Mouse (Mus musculus) forebrain, embryonic 11.5 days (tissue): Measurements from ENCODE around the gene Zfand6. TPM values are rescaled to one million over a fixed set of nuclear protein-coding genes. Genes with fewer than 3 reads are reported as not detected.

Experiments
- ATAC-seq: fragments of 200-750 bp; cut with Nextera tagmentation; replicated peaks from 2 replicates; pipeline ENCODE4 v1.8.0; 2017; ENCODE audit warnings: moderate TSS enrichment; ENCODE audit not compliant: low FRiP score
- DNase-seq: peaks from one replicate; pipeline ENCODE4 v3.0.0-alpha.2; 2017; ENCODE audit warnings: low spot score
- H3K27ac ChIP-seq: fragments of 300-500 bp; sonication (generic); 2 replicates; pipeline ENCODE4 v1.5.1; 2014; ENCODE audit warnings: low read depth, low read length
- H3K27me3 ChIP-seq: fragments of 300-500 bp; sonication (generic); 2 replicates; pipeline ENCODE4 v1.6.1; 2014; ENCODE audit warnings: mild to moderate bottlenecking, low read length, mixed read lengths; ENCODE audit not compliant: control insufficient read depth, insufficient read depth
- H3K36me3 ChIP-seq: fragments of 300-500 bp; sonication (generic); 2 replicates; pipeline ENCODE4 v1.6.1; 2014; ENCODE audit warnings: mild to moderate bottlenecking, low read length, moderate library complexity, mixed read lengths; ENCODE audit not compliant: control insufficient read depth, insufficient read depth
- H3K4me1 ChIP-seq: fragments of 300-500 bp; sonication (generic); replicated peaks from 2 replicates; pipeline ENCODE4 v1.6.1; 2014; ENCODE audit warnings: low read length, mixed read lengths; ENCODE audit not compliant: control insufficient read depth, insufficient read depth
- H3K4me2 ChIP-seq: fragments of 300-500 bp; sonication (generic); 2 replicates; pipeline ENCODE4 v1.6.1; 2014; ENCODE audit warnings: low read depth, mild to moderate bottlenecking, low read length, moderate library complexity, mixed read lengths; ENCODE audit not compliant: severe bottlenecking
- H3K4me3 ChIP-seq: fragments of 300-500 bp; sonication (generic); 2 replicates; pipeline ENCODE4 v1.5.1; 2014; ENCODE audit warnings: low read depth, low read length
- H3K9ac ChIP-seq: fragments of 300-500 bp; sonication (generic); 2 replicates; pipeline ENCODE4 v1.6.1; 2014; ENCODE audit warnings: low read length
- H3K9me3 ChIP-seq: fragments of 300-500 bp; sonication (generic); 2 replicates; pipeline ENCODE4 v1.6.1; 2016; ENCODE audit warnings: low read length, mixed read lengths; ENCODE audit not compliant: control insufficient read depth
- WGBS: fragments of 180-500 bp; shearing (Covaris S2); extraction: QIAGEN DNeasy Blood & Tissue Kit; methylation state at CpG from one replicate; pipeline ENCODE4 v1.1.7; 2014; 5-methylcytosine and 5-hydroxymethylcytosine counted together
- polyA plus RNA-seq: library from polyadenylated mRNA; unstranded; fragments of >200 nt; fragmentation: Nextera tagmentation; extraction: Ambion mirVana; gene quantifications from 2 replicates; pipeline ENCODE4 v1.2.1, GENCODE M21; 2014

The Zfand6 gene
- polyA plus RNA-seq, 1 experiment from 2014 or later, result 208 TPM

- no peaks in the 10 kb centered on the region for H3K27me3 ChIP-seq
- no peak overlapping the region for H3K27ac ChIP-seq
- H3K4me2 ChIP-seq, result no peak overlapping the region
- H3K9ac ChIP-seq, result no peak overlapping the region
- WGBS, result 86% methylated on average over 6 of the region's 6 CpGs
- no peaks in the 10 kb centered on the region for H3K9me3 ChIP-seq
- H3K4me1 ChIP-seq, result no peaks in the 10 kb centered on the region
- DNase-seq (no peak), ATAC-seq (no peak)
- H3K36me3 ChIP-seq, result no peaks in the 10 kb centered on the region
- H3K4me3 ChIP-seq, result no peak overlapping the region
These were observed 46.3 kb downstream of the Zfand6 start for GRCm38 (mm10) chr7:84643270-84643998.

- H3K36me3 ChIP-seq, result no peaks in the 10 kb centered on the region
- H3K4me2 ChIP-seq, result no peak overlapping the region
- H3K4me3 ChIP-seq, result no peak overlapping the region
- ATAC-seq (no peak), DNase-seq (no peak)
- no peak overlapping the region for H3K27ac ChIP-seq
- H3K4me1 ChIP-seq, result no peaks in the 10 kb centered on the region
- H3K9me3 ChIP-seq, result no peaks in the 10 kb centered on the region
- H3K9ac ChIP-seq, result no peak overlapping the region
- 88% methylated on average over 6 of the region's 6 CpGs for WGBS
- H3K27me3 ChIP-seq, result no peaks in the 10 kb centered on the region
These were observed 47.4 kb downstream of the Zfand6 start for GRCm38 (mm10) chr7:84642159-84642928.

GRCm38 (mm10) chr7:84636939-84637338 is 52.8 kb downstream of the Zfand6 start:
- H3K4me1 ChIP-seq, result no peaks in the 10 kb centered on the region
- H3K27me3 ChIP-seq, result no peaks in the 10 kb centered on the region
- no peaks in the 10 kb centered on the region for H3K9me3 ChIP-seq
- ATAC-seq, result no peak
- H3K36me3 ChIP-seq, result no peaks in the 10 kb centered on the region
- DNase-seq, result no peak
- H3K27ac ChIP-seq, result no peak overlapping the region
- H3K4me3 ChIP-seq, result no peak overlapping the region
- H3K4me2 ChIP-seq, result no peak overlapping the region
- H3K9ac ChIP-seq, result no peak overlapping the region

- DNase-seq (no peak), ATAC-seq (no peak)
- no peak overlapping the region for H3K27ac ChIP-seq
- no peak overlapping the region for H3K4me2 ChIP-seq
- H3K9ac ChIP-seq, result no peak overlapping the region
- H3K9me3 ChIP-seq, result no peaks in the 10 kb centered on the region
- H3K4me3 ChIP-seq, result no peak overlapping the region
- H3K4me1 ChIP-seq, result no peaks in the 10 kb centered on the region
- 88% methylated on average over 3 of the region's 3 CpGs for WGBS
- no peaks in the 10 kb centered on the region for H3K36me3 ChIP-seq
- no peaks in the 10 kb centered on the region for H3K27me3 ChIP-seq
These were observed 57.9 kb downstream of the Zfand6 start for GRCm38 (mm10) chr7:84631878-84632277.

- H3K9me3 ChIP-seq, result no peaks in the 10 kb centered on the region
- H3K27me3 ChIP-seq, result no peaks in the 10 kb centered on the region
- ATAC-seq, result no peak
- no peak overlapping the region for H3K27ac ChIP-seq
- no peak for DNase-seq
- H3K36me3 ChIP-seq, result peaks cover 3% of the 10 kb centered on the region; the same call in 1 of the 2 replicates
- 94% methylated on average over 4 of the region's 4 CpGs for WGBS
- no peak overlapping the region for H3K4me2 ChIP-seq
- H3K9ac ChIP-seq, result no peak overlapping the region
- H3K4me1 ChIP-seq, result no peaks in the 10 kb centered on the region
- no peak overlapping the region for H3K4me3 ChIP-seq
These were observed 66.0 kb downstream of the Zfand6 start for GRCm38 (mm10) chr7:84623718-84624117.

- peaks cover 3% of the 10 kb centered on the region; the same call in 1 of the 2 replicates for H3K36me3 ChIP-seq
These were observed 68.8 kb downstream of the Zfand6 start for GRCm38 (mm10) chr7:84620956-84621355.

GRCm38 (mm10) chr7:84618951-84619350 is 70.8 kb downstream of the Zfand6 start:
- H3K9me3 ChIP-seq, result no peaks in the 10 kb centered on the region
- no peaks in the 10 kb centered on the region for H3K27me3 ChIP-seq
- no peak overlapping the region for H3K27ac ChIP-seq
- peaks cover 3% of the 10 kb centered on the region; the same call in 1 of the 2 replicates for H3K36me3 ChIP-seq
- WGBS, result 91% methylated on average over 2 of the region's 2 CpGs
- H3K4me3 ChIP-seq, result no peak overlapping the region
- no peak overlapping the region for H3K9ac ChIP-seq
- DNase-seq (no peak), ATAC-seq (no peak)
- no peak overlapping the region for H3K4me2 ChIP-seq
- no peaks in the 10 kb centered on the region for H3K4me1 ChIP-seq

More at GRCm38 (mm10) chr7:84620956-84621355, 68.8 kb downstream of the Zfand6 start:
- H3K27ac ChIP-seq, result no peak overlapping the region
- ATAC-seq, result no peak
- no peak overlapping the region for H3K4me3 ChIP-seq
- no peak for DNase-seq
- no peaks in the 10 kb centered on the region for H3K9me3 ChIP-seq
- H3K9ac ChIP-seq, result no peak overlapping the region
- no peaks in the 10 kb centered on the region for H3K4me1 ChIP-seq
- H3K4me2 ChIP-seq, result no peak overlapping the region
- H3K27me3 ChIP-seq, result no peaks in the 10 kb centered on the region
- 97% methylated on average over 3 of the region's 3 CpGs for whole genome bisulfite sequencing

GRCm38 (mm10) chr7:84612445-84612844 is 77.3 kb downstream of the Zfand6 start:
- no peaks in the 10 kb centered on the region for H3K4me1 ChIP-seq
- H3K4me3 ChIP-seq, result no peak overlapping the region
- no peak overlapping the region for H3K4me2 ChIP-seq
- 93% methylated on average over 4 of the region's 4 CpGs for WGBS
- ATAC-seq (no peak), DNase-seq (no peak)
- no peaks in the 10 kb centered on the region for H3K9me3 ChIP-seq
- no peaks in the 10 kb centered on the region for H3K27me3 ChIP-seq
- H3K9ac ChIP-seq, result no peak overlapping the region
- no peak overlapping the region for H3K27ac ChIP-seq
- no peaks in the 10 kb centered on the region; the same call in 1 of the 2 replicates for H3K36me3 ChIP-seq
